Mouse (Mus musculus) heart, embryonic 12.5 days (tissue): ENCODE data around the gene Ttc22. TPM values are rescaled to one million over a fixed set of nuclear protein-coding genes. Genes with fewer than 3 reads are reported as not detected.
A peak's percentile ranks its signal among the peaks of the same experiment; 100 is the strongest.

Source experiments
- ATAC-seq: fragments of 200-750 bp; cut with Nextera tagmentation; 2 replicates; pipeline ENCODE4 v1.8.0; 2017; ENCODE audit warnings: moderate TSS enrichment, moderate library complexity; ENCODE audit not compliant: insufficient number of reproducible peaks, low FRiP score
- H3K27ac ChIP-seq: fragments of 300-500 bp; sonication (generic); 2 replicates; pipeline ENCODE4 v1.5.1; 2016; ENCODE audit warnings: mild to moderate bottlenecking, moderate library complexity; ENCODE audit not compliant: poor library complexity, severe bottlenecking
- H3K27me3 ChIP-seq: fragments of 300-500 bp; sonication (generic); replicated peaks from 2 replicates; pipeline ENCODE4 v1.6.1; 2016; ENCODE audit warnings: mild to moderate bottlenecking, moderate library complexity
- H3K36me3 ChIP-seq: fragments of 300-500 bp; sonication (generic); 2 replicates; pipeline ENCODE4 v1.6.1; 2016; ENCODE audit warnings: mild to moderate bottlenecking, moderate library complexity
- H3K4me1 ChIP-seq: fragments of 300-500 bp; sonication (generic); replicated peaks from 2 replicates; pipeline ENCODE4 v1.6.1; 2016; ENCODE audit warnings: mild to moderate bottlenecking
- H3K4me2 ChIP-seq: fragments of 300-500 bp; sonication (generic); 2 replicates; pipeline ENCODE4 v1.6.1; 2016; ENCODE audit warnings: mild to moderate bottlenecking, moderate library complexity
- H3K4me3 ChIP-seq: fragments of 300-500 bp; sonication (generic); 2 replicates; pipeline ENCODE4 v1.5.1; 2016; ENCODE audit warnings: mild to moderate bottlenecking
- H3K9ac ChIP-seq: fragments of 300-500 bp; sonication (generic); 2 replicates; pipeline ENCODE4 v1.6.1; 2016; ENCODE audit warnings: mild to moderate bottlenecking, moderate library complexity
- H3K9me3 ChIP-seq: fragments of 300-500 bp; sonication (generic); replicated peaks from 2 replicates; pipeline ENCODE4 v1.6.1; 2016; ENCODE audit warnings: mild to moderate bottlenecking, moderate library complexity
- WGBS: fragments of 180-500 bp; shearing (Covaris S2); methylation state at CpG from one replicate; pipeline ENCODE4 v1.1.7; 2016; 5-methylcytosine and 5-hydroxymethylcytosine counted together
- polyA plus RNA-seq: library from polyadenylated mRNA; unstranded; fragments of >200 nt; fragmentation: Nextera tagmentation; extraction: Ambion mirVana; gene quantifications from 2 replicates; pipeline ENCODE4 v1.2.1, GENCODE M21; 2016

Ttc22 gene
- polyA plus RNA-seq, 1 experiment from 2014 or later = 0.91 TPM

DNA sequence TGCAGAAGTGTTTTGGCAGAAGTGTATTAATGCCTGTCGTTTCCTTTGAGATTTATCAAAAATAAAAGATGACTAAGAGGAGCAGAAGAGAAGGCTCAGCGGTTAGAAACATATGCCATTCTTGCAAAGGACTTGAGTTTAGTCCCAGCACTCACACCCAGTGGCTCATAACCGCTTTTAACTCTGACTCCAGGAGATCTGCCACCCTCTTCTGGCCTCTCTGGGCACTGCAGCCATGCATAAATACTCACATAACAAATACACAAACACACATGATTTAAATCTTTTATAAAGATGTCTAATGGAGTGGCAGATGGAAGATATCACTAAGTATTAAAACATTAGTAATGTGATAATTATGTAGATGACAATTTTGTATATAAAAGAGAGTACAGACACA lies 26.0 kb upstream of the Ttc22 start:
- ATAC-seq = no peak
- no peaks in the 10 kb centered on the region for H3K27me3 ChIP-seq
- H3K9me3 ChIP-seq = 0 out of 2 replicates have a peak, but pooled peaks cover 3% of the 10 kb centered on the region
- peaks cover 3% of the 10 kb centered on the region; the same call in 1 of the 2 replicates for H3K36me3 ChIP-seq
- 55% methylated on average over 3 of the region's 3 CpGs for WGBS
- H3K27ac ChIP-seq = no peak overlapping the region
- peaks cover 3% of the 10 kb centered on the region; the same call in 1 of the 2 replicates for H3K4me1 ChIP-seq
- H3K4me2 ChIP-seq = no peak overlapping the region
- no peak overlapping the region for H3K9ac ChIP-seq
- H3K4me3 ChIP-seq = no peak overlapping the region

DNA sequence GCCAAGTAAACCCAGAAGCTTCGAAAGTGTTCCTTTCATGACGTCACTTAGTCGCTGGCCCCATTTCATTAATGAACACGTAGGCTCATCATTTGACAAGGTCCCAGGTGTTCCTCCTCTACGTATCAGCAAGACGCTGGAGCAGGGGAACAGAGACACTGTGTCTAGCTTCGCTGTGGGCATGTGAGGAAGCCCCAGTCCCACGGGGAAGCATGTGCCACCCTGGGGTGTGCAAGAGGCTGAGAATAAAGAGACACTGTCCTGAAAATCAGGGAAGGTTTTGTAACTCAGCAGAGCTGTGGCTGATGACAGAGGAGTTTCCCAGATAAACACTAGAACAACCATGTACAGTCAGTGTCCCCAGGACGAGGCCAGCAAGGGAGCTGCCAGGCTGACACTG lies 25.2 kb upstream of the Ttc22 start:
- no peak overlapping the region for H3K4me3 ChIP-seq
- 78% methylated on average over 9 of the region's 9 CpGs for WGBS
- no peak for ATAC-seq
- H3K4me1 ChIP-seq = peaks cover 3% of the 10 kb centered on the region; the same call in 1 of the 2 replicates
- H3K9ac ChIP-seq = no peak overlapping the region
- no peak overlapping the region for H3K4me2 ChIP-seq
- 0 out of 2 replicates have a peak, but pooled peaks cover 3% of the 10 kb centered on the region for H3K9me3 ChIP-seq
- H3K27me3 ChIP-seq = no peaks in the 10 kb centered on the region
- H3K27ac ChIP-seq = no peak overlapping the region
- H3K36me3 ChIP-seq = no peaks in the 10 kb centered on the region

GRCm38 (mm10) chr4:106597741-106598140 lies 24.5 kb upstream of the Ttc22 start:
- Histone ChIP-seq H3K9me3 (0 out of 2 replicates have a peak, but pooled peaks cover 3% of the 10 kb centered on the region), H3K4me3 (no peak overlapping the region), H3K27ac (no peak overlapping the region), H3K27me3 (no peaks in the 10 kb centered on the region), H3K9ac (no peak overlapping the region), H3K36me3 (no peaks in the 10 kb centered on the region), H3K4me2 (no peak overlapping the region), H3K4me1 (peaks cover 3% of the 10 kb centered on the region; the same call in 1 of the 2 replicates)
- ATAC-seq = no peak
- WGBS = 79% methylated on average over 4 of the region's 4 CpGs

DNA sequence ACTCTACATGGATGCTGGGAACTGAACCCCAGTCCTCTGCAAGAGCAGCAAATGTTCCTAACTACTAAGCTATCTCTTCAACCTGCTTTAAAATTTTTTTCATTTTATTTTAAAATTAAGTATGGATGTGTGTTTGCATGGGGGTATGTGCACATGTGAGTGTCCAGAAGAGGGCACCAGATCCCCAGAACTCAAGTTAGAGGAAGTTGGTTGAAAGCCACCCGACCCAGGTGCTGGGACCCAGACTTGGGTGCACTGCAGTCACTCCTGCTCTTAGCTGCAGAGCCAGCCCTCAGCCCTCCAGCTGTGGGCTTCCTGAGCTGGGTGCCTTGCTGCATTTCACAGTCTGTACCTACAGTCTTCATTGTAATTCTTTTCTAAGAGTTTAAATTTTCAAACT lies 22.8 kb upstream of the Ttc22 start:
- no peaks in the 10 kb centered on the region for H3K36me3 ChIP-seq
- 50% methylated on average over 1 of the region's 1 CpGs for whole genome bisulfite sequencing
- no peak overlapping the region for H3K27ac ChIP-seq
- 0 out of 2 replicates have a peak, but pooled peaks cover 3% of the 10 kb centered on the region for H3K9me3 ChIP-seq
- H3K4me2 ChIP-seq = no peak overlapping the region
- peaks cover 3% of the 10 kb centered on the region; the same call in 1 of the 2 replicates for H3K4me1 ChIP-seq
- no peak for ATAC-seq
- no peak overlapping the region for H3K9ac ChIP-seq
- no peaks in the 10 kb centered on the region for H3K27me3 ChIP-seq
- H3K4me3 ChIP-seq = no peak overlapping the region

- Histone ChIP-seq H3K27ac (peak overlapping the region; percentile 57; the same call in 1 of the 2 replicates), H3K4me3 (no peak overlapping the region), H3K4me2 (no peak overlapping the region), H3K4me1 (peaks cover 3% of the 10 kb centered on the region; the same call in 1 of the 2 replicates), H3K36me3 (no peaks in the 10 kb centered on the region), H3K9ac (no peak overlapping the region), H3K27me3 (no peaks in the 10 kb centered on the region), H3K9me3 (0 out of 2 replicates have a peak, but pooled peaks cover 3% of the 10 kb centered on the region)
- 39% methylated on average over 4 of the region's 4 CpGs for WGBS
- ATAC-seq = no peak
Measured at GRCm38 (mm10) chr4:106600770-106601169, 21.5 kb upstream of the Ttc22 start.

- Histone ChIP-seq H3K9me3 (0 out of 2 replicates have a peak, but pooled peaks cover 3% of the 10 kb centered on the region), H3K9ac (0 out of 2 replicates have a peak overlapping the region, but pooled peaks have one; percentile 15), H3K4me3 (peak overlapping the region; percentile 7; the same call in 1 of the 2 replicates), H3K4me2 (peak overlapping the region; percentile 60), H3K4me1 (0 out of 2 replicates have a peak, but pooled peaks cover 3% of the 10 kb centered on the region), H3K36me3 (no peaks in the 10 kb centered on the region), H3K27ac (no peak overlapping the region), H3K27me3 (no peaks in the 10 kb centered on the region)
- ATAC-seq = peak; percentile 88
- WGBS = 35% methylated on average over 18 of the region's 18 CpGs
Measured at GRCm38 (mm10) chr4:106606639-106607554, 15.3 kb upstream of the Ttc22 start.

DNA sequence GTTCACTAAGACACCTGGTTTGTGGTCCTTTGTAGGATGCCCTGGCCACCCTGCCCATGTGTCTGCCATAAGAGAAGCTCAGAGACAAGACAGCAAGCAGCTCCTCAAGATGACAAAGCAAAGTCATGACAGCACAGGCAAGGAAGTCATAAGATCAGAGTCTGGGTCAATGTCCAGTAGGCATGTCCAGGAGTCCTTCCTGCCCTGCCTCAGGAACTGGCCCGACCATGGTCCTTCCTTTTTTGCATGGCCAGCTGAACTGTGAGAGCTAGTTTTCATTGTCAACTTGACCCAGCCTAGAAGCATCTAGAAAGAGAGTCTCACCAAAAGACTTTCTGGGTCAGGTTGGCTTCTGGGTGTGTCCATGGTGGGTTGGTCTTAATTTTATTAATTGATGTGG lies 14.3 kb upstream of the Ttc22 start:
- Histone ChIP-seq H3K27me3 (no peaks in the 10 kb centered on the region; the same call in 1 of the 2 replicates), H3K4me1 (0 out of 2 replicates have a peak, but pooled peaks cover 3% of the 10 kb centered on the region), H3K4me3 (no peak overlapping the region), H3K27ac (no peak overlapping the region), H3K9me3 (0 out of 2 replicates have a peak, but pooled peaks cover 3% of the 10 kb centered on the region), H3K36me3 (no peaks in the 10 kb centered on the region), H3K9ac (no peak overlapping the region), H3K4me2 (no peak overlapping the region)
- 83% methylated on average over 1 of the region's 1 CpGs for WGBS
- no peak for ATAC-seq

DNA sequence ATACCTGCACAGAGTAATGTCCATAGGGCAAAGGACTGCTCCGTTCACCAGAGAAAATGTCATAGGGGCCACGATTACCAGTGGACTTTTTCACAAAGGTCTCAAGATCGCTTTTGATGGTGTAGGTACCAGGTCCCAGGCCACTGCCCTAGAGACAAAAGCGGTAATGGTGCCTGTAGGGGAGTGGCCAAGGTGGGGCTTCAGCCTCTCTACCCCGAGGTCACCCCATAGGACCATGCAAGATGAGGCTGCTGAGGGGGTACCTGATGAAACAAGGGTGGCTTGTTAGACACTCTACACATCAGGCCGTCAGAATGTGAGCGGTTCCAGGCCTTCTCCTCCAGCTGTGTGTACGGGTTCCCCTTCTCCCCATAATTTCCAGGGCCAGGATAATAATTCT lies 9.1 kb upstream of the Ttc22 start:
- WGBS = 70% methylated on average over 8 of the region's 8 CpGs
- ATAC-seq = peak; percentile 76
- Histone ChIP-seq H3K4me3 (no peak overlapping the region), H3K9me3 (0 out of 2 replicates have a peak, but pooled peaks cover 3% of the 10 kb centered on the region), H3K27me3 (peaks cover 34% of the 10 kb centered on the region), H3K4me2 (no peak overlapping the region), H3K36me3 (no peaks in the 10 kb centered on the region), H3K9ac (no peak overlapping the region), H3K4me1 (peaks cover 11% of the 10 kb centered on the region), H3K27ac (no peak overlapping the region)

DNA sequence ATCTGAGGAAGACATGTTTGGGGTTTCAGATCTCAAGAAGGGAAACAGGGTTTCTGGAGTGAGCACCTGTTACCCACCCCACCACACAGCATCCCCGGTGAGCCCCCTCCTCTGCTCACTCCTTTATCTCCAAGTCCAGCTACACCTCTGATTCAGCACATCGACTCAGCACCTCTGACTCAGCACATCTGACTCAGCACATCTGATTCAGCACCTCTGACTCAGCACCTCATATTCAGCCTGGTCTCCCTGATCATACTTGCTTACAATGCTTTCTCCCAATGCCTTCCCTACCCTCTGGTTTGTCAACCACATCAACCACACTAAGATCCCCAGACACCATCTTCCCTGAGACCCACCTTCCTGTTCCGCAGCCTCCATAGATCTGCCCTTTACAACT lies 8.7 kb upstream of the Ttc22 start:
- WGBS = 56% methylated on average over 3 of the region's 3 CpGs
- H3K4me1 ChIP-seq = peaks cover 11% of the 10 kb centered on the region
- H3K9me3 ChIP-seq = 0 out of 2 replicates have a peak, but pooled peaks cover 3% of the 10 kb centered on the region
- H3K36me3 ChIP-seq = no peaks in the 10 kb centered on the region
- H3K4me2 ChIP-seq = 0 out of 2 replicates have a peak overlapping the region, but pooled peaks have one; percentile 3
- peaks cover 34% of the 10 kb centered on the region for H3K27me3 ChIP-seq
- no peak overlapping the region for H3K4me3 ChIP-seq
- ATAC-seq = peak; percentile 85
- peak overlapping the region; percentile 69 for H3K27ac ChIP-seq
- H3K9ac ChIP-seq = no peak overlapping the region

DNA sequence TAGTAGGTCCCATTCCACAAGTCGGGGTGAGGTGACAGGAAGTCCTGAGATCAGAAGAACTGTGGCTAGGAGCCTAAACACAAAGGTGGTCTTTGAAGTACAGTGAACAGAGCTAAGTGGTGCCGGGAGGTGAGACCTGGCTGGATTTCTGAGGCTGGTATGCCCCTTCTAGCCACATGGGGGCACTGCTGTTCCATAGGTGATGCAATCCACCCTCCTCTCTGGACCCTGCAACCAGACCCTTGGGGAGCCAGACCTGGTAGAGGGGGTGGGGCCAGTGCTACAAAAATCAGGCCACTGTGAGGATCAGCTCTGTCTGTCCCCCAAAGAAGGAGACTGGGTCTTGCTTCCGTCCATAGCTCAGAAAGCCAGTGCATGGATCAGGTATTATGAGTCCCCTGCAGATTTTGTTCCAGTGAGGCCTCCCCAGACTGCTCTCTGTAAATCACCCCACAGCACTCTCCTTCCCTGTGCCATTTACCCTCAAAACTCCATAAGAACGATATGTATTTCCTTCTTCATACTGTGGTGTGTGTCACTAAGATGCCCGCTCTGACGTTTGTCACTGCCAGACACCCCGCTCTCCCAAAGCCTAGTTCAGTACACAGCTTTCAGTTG lies 7.9 kb upstream of the Ttc22 start:
- H3K4me2 ChIP-seq = 0 out of 2 replicates have a peak overlapping the region, but pooled peaks have one; percentile 3

GRCm38 (mm10) chr4:106614881-106615280 lies 7.4 kb upstream of the Ttc22 start:
- 75% methylated on average over 9 of the region's 9 CpGs for WGBS
- Histone ChIP-seq H3K36me3 (no peaks in the 10 kb centered on the region), H3K27ac (no peak overlapping the region), H3K27me3 (peaks cover 41% of the 10 kb centered on the region), H3K9me3 (no peaks in the 10 kb centered on the region), H3K9ac (no peak overlapping the region), H3K4me2 (no peak overlapping the region), H3K4me1 (peaks cover 11% of the 10 kb centered on the region), H3K4me3 (no peak overlapping the region)
- no peak for ATAC-seq

More for the DNA sequence above, 7.9 kb upstream of the Ttc22 start:
- peaks cover 37% of the 10 kb centered on the region for H3K27me3 ChIP-seq
- 0 out of 2 replicates have a peak, but pooled peaks cover 2% of the 10 kb centered on the region for H3K9me3 ChIP-seq
- 41% methylated on average over 7 of the region's 7 CpGs for WGBS
- ATAC-seq = peak; percentile 64
- H3K9ac ChIP-seq = no peak overlapping the region
- H3K4me1 ChIP-seq = peaks cover 11% of the 10 kb centered on the region
- peak overlapping the region; percentile 69 for H3K27ac ChIP-seq
- H3K4me3 ChIP-seq = no peak overlapping the region
- H3K36me3 ChIP-seq = no peaks in the 10 kb centered on the region
